Mouse (Mus musculus) megakaryocyte, adult 5-6 weeks (primary cell): Measurements from ENCODE around the gene Magi2. TPM values are rescaled to one million over a fixed set of nuclear protein-coding genes. Genes with fewer than 3 reads are reported as not detected.

ENCODE experiments used
- ATAC-seq: 2 replicates; pipeline ENCODE4 v1.8.0; 2016; ENCODE audit warnings: mild to moderate bottlenecking, inconsistent platforms; ENCODE audit not compliant: poor library complexity, severe bottlenecking
- total RNA-seq, 2 experiments: library from RNA; stranded (forward) in 1 of 2; stranded (reverse) in 1 of 2; fragments of 153-499, 151-499 nt in 1 of 2; fragments of 221-1000, 200-1000 nt in 1 of 2; gene quantifications; 2 replicates each; pipeline versions ENCODE4 v1.2.3 to v1.2.4; 2015 to 2017

Magi2 gene
- total RNA-seq, 2 experiments from 2014 or later: 0.40 to 0.45 TPM

- peak; percentile 98 for ATAC-seq
These were observed 1402.2 kb downstream of the Magi2 start for GRCm38 (mm10) chr5:20628954-20629601.

GRCm38 (mm10) chr5:20634046-20634769, 1407.4 kb downstream of the Magi2 start:
- ATAC-seq: no peak

GRCm38 (mm10) chr5:20634822-20635221, 1408.0 kb downstream of the Magi2 start:
- no peak for ATAC-seq

- ATAC-seq: no peak
These were observed 1410.6 kb downstream of the Magi2 start for GRCm38 (mm10) chr5:20637300-20637989.

- no peak for ATAC-seq
These were observed 1415.4 kb downstream of the Magi2 start for GRCm38 (mm10) chr5:20642196-20642595.

GRCm38 (mm10) chr5:20643741-20644140, 1416.9 kb downstream of the Magi2 start:
- no peak for ATAC-seq

GRCm38 (mm10) chr5:20646947-20647346, 1420.1 kb downstream of the Magi2 start:
- no peak for ATAC-seq

- no peak for ATAC-seq
These were observed 1426.8 kb downstream of the Magi2 start for GRCm38 (mm10) chr5:20653425-20654185.

GRCm38 (mm10) chr5:20654766-20655472, 1428.1 kb downstream of the Magi2 start:
- ATAC-seq: no peak

- no peak for ATAC-seq
These were observed 1430.2 kb downstream of the Magi2 start for GRCm38 (mm10) chr5:20657056-20657455.

GRCm38 (mm10) chr5:20667601-20668000, 1440.8 kb downstream of the Magi2 start:
- ATAC-seq: no peak

GRCm38 (mm10) chr5:20668736-20669355, 1442.0 kb downstream of the Magi2 start:
- no peak for ATAC-seq

- ATAC-seq: no peak
These were observed 1442.6 kb downstream of the Magi2 start for GRCm38 (mm10) chr5:20669456-20669855.

GRCm38 (mm10) chr5:20671826-20672225, 1445.0 kb downstream of the Magi2 start:
- ATAC-seq: no peak

GRCm38 (mm10) chr5:20674523-20674922, 1447.7 kb downstream of the Magi2 start:
- peak; percentile 90 for ATAC-seq

GRCm38 (mm10) chr5:20675163-20675665, 1448.4 kb downstream of the Magi2 start:
- no peak for ATAC-seq

GRCm38 (mm10) chr5:20676193-20676871, 1449.5 kb downstream of the Magi2 start:
- ATAC-seq: no peak

GRCm38 (mm10) chr5:20677246-20677645, 1450.4 kb downstream of the Magi2 start:
- ATAC-seq: no peak

- ATAC-seq: no peak
These were observed 1451.7 kb downstream of the Magi2 start for GRCm38 (mm10) chr5:20678573-20678972.
